Mouse (Mus musculus): ENCODE measurements around the gene Poln.
A peak's percentile ranks its signal among the peaks of the same experiment; 100 is the strongest.

The Poln gene

DNA sequence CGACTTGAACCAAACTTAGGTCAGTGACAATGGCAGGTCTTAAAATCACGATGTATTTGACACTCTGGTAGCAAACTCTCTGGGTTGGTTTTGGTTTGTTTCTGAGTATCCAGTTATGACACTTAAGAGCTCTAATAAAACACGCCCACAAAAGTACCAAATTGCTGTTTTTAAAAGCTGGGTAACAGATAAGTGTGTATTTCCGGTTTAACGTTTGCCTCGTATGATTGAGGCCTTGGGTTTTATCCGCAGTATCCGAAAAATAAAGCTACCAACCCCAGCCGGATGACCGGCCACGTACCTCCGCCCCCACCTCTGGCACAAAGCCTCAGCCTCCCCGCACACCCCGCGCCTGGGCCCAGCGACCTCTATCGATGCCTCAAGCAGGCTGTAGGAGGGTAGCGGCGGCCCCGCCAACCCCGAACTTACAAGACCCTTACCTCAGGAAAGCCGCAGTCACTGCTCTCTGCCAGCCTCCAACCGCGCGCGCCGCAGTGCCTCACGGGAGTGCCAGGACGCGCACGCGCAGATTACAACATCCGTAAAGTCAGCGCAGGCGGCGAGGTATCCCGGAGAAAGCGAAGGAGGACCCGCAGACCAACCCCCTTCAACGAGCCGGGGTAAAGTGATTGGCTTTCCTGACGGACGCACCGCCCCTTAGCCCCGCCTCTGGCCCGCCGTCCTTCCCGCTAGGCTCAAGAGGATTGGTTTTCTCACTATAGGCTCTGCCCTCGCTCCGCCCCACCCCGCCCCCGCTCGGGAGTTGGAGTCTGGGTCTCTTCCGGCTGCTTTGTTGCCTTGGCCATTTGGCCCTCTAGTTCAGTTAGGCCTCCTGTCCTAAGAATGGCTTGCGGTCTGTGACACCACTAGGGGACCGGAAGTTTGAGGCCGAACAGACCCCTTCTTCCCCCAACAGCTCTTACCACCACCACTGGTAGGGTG, at the start of gene Poln, which contains the start of gene Haus3:
Poln (minus strand) TSS at position 499 of the 942 bp plus-strand sequence.
Haus3 (minus strand) TSS at position 578 of the 942 bp plus-strand sequence.
- DNase-seq: peak; percentile 99

DNA sequence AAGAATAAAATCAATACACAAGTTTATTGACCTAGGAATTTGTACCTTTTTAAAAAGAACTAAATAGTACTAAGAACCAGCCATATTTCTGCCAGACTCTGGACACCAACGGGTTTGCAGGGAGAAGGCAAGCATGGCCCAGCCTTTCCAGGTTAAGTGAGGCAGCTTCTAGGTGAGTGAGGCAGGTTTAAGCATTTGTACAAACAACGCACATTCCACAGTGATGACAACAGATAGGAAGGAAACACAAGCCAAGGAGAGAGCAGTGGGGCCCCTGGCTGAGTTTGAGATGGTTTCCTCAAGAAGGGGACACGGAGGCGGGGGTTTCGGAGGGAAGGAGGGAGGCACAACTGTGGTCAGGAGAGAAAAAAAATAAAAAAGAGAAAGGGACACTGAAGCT, 49.4 kb upstream of the Poln start:
- no peak for DNase-seq

DNA sequence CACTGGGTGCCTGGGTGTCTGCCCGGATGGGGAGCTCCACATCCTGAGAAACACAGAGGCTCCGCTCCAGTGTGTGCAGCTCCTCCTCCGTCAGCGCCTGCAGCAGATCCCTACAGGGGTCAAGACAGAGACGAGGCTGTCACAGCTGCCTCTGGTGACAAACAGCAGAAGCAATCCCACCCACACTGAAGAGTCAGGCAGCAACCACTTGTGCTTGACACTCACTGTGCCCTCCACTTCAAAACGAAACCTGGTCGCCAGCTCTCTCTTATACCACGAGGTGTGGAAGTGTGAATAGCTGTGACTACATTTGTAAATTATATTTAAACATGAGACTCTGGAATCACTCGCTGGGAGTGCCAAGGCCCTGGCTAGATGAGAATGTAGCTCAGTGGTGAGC, 48.5 kb upstream of the Poln start:
- DNase-seq: no peak

DNA sequence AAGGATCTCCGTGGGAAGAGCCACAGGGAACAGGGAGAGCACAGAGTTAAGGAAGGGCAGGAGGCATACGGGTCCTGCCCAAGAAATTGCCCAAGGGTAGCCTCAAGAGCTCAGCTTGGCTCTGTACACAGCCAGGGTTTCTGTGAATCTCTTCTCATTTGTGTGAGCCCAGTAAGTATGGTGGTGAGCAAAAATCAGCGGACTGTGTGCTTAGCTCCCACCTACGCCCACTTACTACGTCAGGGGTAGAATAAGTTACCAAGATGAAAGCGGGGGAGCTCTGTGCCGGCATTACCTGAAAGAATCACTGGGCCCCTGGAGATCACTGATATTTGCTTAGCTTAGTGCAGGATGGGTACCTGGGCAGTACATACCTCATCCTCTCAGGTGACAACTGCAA, 46.8 kb upstream of the Poln start:
- DNase-seq: no peak

DNA sequence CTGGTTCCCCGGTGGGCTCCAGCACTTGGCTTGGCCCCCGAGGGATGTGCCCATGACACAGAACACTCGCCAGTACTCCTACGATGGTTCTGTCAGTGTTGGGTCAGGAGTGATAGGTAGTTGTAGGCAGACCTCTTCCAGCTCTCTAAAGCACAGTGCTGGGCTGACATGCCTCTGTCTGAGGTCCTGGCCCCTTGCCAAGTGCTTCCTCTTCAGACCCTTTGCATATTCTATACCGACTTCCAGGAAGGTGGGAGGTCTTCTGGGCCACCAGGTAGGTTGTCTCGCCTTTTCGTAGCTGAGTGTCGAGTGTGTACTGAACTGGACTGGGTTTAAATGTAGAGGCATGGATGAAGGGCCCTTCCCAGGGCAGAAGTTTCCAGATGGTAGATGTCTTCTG, 44.4 kb upstream of the Poln start:
- no peak for DNase-seq

DNA sequence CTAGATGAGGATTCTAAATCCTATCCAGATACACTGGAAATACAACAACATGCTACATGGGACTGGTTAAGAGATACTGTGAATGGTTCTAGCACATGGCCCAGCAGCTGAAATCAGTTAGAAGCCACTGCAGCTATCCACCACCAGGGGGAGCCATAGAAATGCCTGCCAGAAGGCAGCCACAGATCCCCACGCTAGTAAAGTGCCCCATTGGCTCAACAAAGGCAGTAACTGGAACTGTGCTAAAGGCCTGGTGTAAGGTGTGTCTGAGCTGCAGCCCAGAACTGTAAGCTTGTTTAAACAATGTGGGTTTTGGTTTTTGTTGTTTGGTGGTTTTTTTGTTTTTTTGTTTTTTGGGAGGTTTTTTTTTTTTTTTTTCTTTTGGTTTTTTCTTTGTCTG, 41.0 kb upstream of the Poln start:
- peak; percentile 76 for DNase-seq

DNA sequence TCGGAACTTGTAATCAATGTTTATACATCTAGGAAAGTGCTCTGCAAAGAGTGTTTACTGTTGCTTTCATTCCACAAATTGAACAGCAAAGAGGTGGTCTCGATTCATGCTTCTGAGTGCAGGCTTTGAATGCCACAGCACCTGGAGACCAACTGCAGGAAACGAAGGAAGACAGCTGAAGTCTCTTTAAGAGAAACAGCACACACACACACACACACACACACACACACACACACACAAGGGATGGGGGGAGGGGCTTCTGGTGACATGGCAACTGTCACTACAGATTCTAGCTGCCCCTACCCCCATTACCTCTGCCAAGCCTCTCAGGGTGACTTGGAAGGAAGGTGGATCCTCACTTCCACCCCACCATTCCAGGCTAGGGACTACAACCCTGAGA, 38.3 kb upstream of the Poln start:
- DNase-seq: no peak

DNA sequence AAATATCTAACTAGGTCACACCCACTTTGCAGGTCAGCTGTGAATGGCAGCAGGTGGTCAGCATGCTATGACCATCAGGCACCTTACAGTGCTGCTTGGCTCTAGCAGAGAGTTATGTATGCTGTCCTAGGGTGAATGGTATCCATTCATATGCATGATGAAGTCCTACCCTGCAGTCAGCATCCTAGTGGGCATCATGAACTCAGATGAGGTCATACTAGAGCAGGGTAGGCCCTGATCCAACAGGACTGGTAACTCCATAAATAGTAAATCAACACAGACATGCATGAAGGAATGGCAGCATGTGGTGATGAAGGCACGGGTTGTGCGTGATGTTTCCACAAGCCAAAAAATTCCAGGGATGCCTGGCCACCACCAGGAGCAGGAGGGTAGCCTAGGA, 36.5 kb upstream of the Poln start:
- no peak for DNase-seq

DNA sequence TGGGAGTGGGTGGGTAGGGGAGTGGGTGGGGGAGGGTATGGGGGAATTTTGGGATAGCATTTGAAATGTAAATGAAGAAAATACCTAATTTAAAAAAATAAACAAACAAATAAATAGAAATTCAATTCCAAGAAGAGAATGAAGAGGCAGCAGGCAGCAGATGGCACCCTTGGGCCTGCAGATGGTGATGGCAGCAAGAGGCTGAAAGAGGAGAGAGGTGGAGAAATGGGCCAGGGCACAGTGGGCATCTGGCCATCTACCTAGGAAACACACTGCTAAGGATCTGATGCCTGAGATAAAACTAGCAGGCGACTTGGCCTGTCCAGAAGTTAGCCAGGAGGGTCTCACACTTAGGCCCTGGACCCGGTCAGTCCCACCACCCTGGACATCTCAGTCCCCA, 35.7 kb upstream of the Poln start:
- DNase-seq: no peak

DNA sequence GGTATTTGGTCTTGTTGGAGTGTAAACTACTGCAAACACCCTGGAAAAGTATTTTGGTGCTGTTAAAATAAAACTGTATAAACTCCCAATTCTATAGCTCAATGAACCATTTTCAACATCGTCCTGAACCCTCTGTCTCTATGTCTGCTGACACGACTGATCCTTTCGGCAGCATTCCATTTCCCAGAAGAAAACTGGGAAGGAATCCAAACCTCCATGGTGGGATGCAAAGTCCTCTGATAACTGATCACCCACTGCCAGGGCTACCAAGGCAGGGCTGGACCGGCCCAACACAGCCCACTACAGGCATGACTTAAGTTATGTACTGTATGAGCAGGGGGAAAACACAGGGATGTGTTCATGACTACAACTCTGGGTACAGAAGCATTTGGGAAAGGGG, 32.8 kb upstream of the Poln start:
- no peak for DNase-seq

DNA sequence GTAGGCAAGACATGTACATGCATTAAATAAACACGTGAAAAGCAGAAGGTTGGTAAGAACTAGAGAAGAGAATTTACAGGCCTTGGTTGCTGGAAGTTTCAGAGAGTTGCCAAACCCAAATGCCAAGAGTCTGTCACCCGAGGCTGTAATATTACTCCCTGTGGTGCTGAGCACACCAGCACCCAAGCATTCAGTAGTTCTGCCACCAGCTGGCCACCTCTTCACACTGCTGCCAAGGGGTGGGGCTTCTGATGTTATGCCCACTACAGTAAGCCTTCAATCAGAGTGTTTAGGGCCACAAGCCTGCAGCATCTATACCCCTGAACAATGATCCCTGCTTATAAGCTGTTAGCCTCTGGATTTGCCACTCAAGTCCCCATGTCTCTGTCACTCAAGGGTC, 32.1 kb upstream of the Poln start:
- no peak for DNase-seq

DNA sequence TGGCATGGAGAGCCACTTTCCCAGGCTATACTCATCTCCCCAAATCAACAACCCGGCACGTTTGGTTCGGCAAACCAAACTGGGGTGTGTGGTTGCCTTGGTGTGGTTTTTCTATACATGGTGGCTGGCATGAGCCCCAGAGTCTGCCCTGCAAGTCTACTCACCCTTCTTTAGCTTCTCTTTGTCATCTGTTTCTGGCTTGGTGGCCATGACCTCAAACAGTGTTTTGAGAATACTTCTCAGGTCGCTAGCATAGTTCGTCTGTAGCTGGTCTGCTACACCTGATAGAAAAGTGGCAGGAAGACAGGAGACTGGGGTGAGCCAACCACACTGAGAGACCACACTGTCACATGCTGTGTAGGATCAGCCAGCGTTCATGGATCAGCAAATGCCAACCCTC, 29.4 kb upstream of the Poln start:
- DNase-seq: no peak

DNA sequence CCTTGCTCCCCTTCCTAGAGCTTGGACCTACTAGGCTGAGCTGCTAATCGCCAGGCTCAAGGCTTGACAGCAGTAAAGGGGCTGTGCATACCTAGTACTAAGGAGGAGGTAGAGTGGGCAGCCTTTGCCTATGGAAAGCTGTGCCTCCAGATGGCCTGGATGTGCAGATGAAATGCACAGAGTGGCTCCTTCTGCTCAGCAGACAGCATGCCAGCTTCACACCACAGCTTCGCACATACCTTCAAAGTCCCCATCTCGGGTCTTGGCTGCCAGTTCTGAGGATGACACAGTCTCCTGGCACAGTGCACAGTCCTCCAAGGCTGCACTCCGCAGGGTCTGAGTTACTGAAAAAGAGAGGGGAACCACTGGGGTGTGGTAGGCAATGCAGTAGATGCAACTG, 28.0 kb upstream of the Poln start:
- DNase-seq: no peak

DNA sequence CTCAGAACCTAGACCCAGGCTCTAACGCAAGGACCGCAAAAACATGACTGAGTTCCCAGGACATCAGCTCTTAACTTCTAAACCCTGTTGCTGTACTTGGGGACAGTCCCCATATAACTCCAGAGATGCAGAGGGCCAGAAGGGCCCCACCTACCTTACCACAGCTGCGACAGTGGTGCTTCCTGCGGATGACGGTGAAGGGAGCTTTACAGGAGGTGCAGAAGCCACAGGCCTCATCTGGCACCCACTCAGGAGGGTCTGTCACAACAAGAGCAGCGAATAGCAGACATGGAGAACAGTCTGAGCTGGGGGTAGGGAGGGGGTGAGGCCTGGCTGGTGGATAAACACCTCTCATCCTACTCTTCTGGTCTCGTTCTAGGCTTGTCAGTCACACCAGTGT, 27.2 kb upstream of the Poln start:
- no peak for DNase-seq

DNA sequence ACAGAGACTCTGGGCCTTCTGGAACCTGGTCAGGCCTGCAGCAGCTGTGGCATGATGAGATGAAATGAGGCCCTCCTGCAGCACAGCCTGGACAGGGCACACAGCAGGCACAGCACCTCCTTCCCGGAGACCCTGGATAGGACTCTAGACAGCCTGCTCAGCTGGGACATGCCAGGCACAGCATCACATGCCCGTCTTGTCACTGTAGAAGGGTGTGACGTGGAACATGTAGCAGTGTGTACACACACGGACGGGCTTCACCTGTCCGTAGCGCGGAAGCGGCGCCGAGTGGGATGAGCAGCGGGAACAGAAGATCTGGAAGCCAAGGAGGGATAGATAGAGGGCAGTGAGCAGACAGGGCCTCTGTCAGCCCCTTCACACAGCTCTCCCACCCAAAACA, 26.5 kb upstream of the Poln start:
- DNase-seq: no peak

DNA sequence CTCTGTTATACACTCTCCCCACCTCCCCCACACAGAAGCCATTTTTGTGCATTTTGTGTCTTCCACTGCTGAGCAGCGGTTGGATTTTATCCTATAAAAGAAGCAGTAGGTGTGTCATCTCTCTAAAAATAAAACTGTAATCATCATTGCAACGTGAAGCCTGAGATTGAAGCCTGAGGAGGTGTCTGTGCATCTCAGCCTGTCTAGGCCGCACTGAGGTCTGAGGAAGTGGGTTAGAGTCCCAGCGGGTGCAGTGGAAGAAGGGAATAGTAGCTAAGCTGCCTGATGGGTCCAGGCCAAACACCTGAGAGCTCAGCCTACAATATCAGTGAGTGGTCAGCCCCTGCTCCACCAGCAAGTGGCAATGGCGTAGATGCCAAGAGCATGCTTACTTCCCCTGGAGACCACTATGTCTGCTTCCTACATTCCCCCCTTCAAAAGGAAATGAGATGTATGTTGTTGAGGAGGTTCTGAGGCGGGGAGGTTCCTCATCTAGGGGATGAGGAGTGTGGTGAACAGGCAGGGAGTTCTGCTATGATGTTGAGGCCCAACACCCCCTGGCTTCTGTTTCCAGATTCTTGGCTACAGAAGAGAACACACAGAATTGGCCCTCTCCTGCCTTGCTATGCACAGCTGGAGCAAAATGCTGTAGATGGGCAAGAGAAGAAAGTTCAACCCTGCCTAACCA, 25.9 kb upstream of the Poln start:
- no peak for DNase-seq

DNA sequence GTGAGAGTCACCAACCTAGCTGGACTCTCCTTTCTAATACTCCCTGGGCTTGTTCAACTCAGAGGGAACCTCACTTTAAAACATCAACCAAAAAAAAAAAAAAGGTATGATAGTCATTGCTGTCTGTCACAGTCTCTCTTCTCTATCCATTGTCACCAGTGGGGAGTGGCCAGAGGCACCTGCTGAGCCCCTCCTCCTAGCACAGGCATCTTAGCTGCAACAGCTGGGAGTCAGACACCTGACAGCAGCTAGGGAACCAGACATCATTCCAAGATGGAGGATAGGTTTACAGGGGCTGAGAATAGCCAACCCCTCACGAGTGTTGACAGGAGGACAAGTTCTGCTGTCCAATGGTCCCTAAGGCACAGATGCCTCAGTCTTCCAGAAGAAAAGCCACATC, 25.2 kb upstream of the Poln start:
- no peak for DNase-seq

DNA sequence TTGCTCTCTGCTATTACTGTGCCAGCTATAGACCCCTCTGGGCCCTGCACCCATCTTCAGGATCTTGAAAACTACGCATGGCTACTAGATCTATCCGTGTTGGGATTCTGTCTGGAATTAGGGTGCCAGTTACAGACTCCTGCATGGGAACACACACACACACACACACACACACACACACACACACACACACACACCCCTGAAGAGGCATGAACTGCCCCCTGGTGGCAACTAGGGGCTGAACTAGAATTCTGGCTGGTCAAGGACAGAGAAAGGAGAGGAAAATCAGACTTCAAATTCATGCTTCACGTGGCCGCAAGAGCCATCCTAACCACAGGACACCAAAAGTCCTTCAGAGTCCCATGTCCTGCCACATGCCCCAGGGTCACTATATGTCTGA, 22.6 kb upstream of the Poln start:
- no peak for DNase-seq

DNA sequence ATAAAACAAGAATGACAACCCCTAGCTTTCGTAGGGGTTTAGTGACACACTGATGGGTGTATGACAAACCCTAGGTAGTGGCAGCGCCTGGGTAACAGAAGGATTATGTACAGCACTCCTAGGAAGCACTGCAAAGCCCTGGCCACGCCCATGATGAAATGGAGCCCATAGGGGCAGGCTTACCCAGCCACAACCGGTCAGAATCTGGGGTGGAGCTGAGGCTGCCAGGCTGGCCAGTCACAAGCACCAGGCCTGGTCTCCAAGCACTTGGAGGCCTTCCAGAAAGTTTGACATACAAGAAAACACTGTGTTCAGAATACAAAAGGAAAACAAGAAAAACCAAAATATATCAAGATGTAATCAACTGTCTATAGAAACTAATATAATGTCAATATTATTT, 21.8 kb upstream of the Poln start:
- DNase-seq: no peak

DNA sequence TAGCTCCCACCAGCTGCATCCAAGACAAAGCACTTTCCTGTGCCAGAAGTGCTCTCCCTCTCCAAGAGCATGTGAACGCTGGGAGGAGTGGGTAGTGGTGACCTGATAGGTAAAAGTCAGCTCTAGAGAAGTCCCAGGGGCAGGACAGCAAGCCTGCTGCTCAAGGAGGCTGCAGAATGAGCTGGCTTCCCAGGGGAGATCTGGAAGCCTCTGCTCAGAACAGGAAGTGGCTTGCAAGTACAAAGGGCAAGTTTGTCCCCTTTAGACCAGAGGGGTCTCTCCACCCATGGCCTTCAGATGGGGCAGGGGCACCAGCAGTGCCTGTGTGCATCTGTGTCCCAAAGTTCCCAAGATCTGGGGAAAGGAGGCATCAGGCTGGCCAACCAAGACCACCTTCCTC, 20.3 kb upstream of the Poln start:
- DNase-seq: no peak

DNA sequence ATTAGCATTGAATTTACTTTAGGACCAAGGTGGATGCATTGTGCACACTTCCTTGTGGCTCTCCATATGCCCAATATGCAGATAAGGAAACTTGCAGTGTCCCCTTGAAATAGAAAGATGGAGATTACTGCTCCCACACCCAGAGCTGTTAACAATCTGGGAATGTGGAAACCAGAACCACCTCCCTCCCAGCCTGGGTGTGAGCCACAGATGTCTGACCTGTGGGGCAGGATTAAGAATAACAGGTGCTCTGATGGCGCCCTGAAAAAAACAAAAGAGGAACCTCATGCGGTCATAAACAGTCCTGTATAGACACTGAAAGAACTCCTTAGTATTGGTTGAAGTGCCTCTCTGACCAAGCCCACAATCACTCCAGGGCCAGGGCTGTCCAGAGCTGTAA, 19.6 kb upstream of the Poln start:
- DNase-seq: no peak

DNA sequence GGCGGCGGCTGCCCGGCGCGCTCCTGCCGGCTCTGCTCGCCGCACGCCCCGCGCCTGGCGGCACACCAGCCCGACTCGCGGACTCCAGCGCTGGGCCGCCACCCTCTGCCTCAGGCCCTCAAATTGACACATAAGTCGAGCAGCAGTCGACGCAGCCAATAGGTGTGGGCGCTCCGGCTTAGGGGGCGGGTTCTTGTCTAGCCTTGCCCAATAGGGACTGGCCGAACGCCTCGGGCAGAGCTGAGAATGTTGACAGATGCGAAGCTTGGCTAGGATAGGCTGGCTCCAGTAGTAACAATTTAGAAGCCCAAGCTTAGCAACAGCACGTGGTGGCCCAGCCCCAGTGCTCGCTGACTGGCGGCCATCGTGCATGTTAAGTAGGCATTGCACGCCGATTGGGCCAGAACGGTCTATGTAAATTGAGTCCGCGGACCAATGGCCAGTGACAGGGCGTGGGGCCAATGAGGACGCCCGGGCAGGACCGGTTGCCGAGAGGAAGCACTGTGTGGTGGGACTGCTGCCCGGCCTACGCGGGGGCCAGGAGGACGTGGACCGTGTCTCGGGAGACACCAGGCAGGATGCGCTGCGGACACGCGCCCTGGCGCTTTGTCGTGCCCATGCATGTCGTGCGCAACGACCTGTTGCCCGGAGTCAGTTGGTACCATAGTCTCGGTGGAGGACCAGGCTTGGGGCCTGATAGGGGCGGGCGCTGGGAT, 18.5 kb upstream of the Poln start, which contains the start of gene Mxd4:
Mxd4 (minus strand) TSS at position 120 of the 716 bp plus-strand sequence.
- DNase-seq: peak; percentile 97

DNA sequence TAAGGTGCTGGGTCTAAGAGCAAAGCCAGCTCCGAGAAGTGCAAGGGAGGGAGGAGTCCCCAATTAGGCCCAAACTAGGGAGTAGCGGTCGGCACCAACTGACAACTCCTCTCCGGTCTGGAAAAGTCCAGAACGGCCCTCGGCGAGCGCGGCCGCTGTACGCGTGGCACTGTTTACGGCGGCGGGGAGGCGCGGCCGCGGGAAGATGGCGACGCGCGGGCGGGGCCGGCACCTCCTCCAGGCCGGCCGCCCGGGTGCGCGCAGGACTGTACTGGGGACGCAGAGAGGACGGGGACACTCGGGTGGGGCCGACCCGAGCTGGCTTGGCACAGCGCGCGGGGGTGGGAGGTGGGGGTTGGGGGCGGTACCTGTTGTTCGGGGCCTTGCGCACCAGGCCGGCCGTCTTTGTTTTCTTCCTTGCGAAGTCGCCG, 17.7 kb upstream of the Poln start:
- DNase-seq: peak; percentile 60

DNA sequence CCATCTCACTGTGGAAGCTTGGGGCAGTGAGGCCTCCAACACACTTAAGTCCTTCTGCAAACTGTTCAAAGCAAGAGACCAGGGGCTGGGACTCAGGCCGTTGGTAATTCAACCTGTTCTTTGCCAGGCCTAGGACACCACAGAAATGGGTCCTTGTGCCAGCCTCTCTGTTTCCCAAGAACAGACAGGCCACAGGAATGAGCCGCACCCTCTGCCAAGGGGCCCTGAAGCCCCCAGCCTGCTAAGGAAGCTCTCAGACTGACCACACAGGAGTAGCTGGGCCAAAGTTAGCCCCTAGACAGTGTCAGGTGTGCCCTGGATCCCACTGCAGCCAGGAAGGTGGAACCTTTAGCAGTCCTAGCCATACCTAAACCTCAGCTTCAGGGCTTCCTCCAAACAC, 17.1 kb upstream of the Poln start:
- peak; percentile 2 for DNase-seq

Measured in liver (tissue).